Mouse (Mus musculus) cerebellum, postnatal 36 days (tissue): ENCODE measurements around the gene Oaf.

Experiments used
- DNase-seq, 2 experiments: peaks; one replicate each; pipeline ENCODE4 v3.0.0; 2021 to 2022; ENCODE audit warnings: mixed read lengths in 2 of 2

The Oaf gene

GRCm38 (mm10) chr9:43242432-43242831, 2.7 kb upstream of the Oaf start:
- DNase-seq: no peak

GRCm38 (mm10) chr9:43241970-43242369, 2.3 kb upstream of the Oaf start:
- no peak for DNase-seq

GRCm38 (mm10) chr9:43241291-43241690, 1.6 kb upstream of the Oaf start:
- DNase-seq: no peak

GRCm38 (mm10) chr9:43240594-43240900, 836 bp upstream of the Oaf start:
- DNase-seq: no peak

GRCm38 (mm10) chr9:43238631-43239545, 823 bp downstream of the Oaf start:
- no peak for DNase-seq

- no peak for DNase-seq
Measured at GRCm38 (mm10) chr9:43238167-43238566, 1.5 kb downstream of the Oaf start.

GRCm38 (mm10) chr9:43237111-43237775, 2.5 kb downstream of the Oaf start:
- DNase-seq: no peak

GRCm38 (mm10) chr9:43236576-43236975, 3.1 kb downstream of the Oaf start:
- DNase-seq: no peak

GRCm38 (mm10) chr9:43236106-43236505, 3.6 kb downstream of the Oaf start:
- no peak for DNase-seq

GRCm38 (mm10) chr9:43235336-43235735, 4.4 kb downstream of the Oaf start:
- no peak for DNase-seq

GRCm38 (mm10) chr9:43234496-43234895, 5.2 kb downstream of the Oaf start:
- DNase-seq: no peak

GRCm38 (mm10) chr9:43233515-43233914, 6.2 kb downstream of the Oaf start:
- no peak for DNase-seq

GRCm38 (mm10) chr9:43233044-43233443, 6.7 kb downstream of the Oaf start:
- DNase-seq: no peak

GRCm38 (mm10) chr9:43232286-43232685, 7.4 kb downstream of the Oaf start:
- DNase-seq: no peak

GRCm38 (mm10) chr9:43231805-43232204, 7.9 kb downstream of the Oaf start:
- no peak for DNase-seq

GRCm38 (mm10) chr9:43230886-43231285, 8.8 kb downstream of the Oaf start:
- DNase-seq: no peak

GRCm38 (mm10) chr9:43229962-43230361, 9.7 kb downstream of the Oaf start:
- no peak for DNase-seq

- DNase-seq: no peak
Measured at GRCm38 (mm10) chr9:43229398-43229895, 10.3 kb downstream of the Oaf start.

- no peak for DNase-seq
Measured at GRCm38 (mm10) chr9:43228745-43229144, 11.0 kb downstream of the Oaf start.

- DNase-seq: no peak
Measured at GRCm38 (mm10) chr9:43227626-43228025, 12.1 kb downstream of the Oaf start.

- no peak for DNase-seq
Measured at GRCm38 (mm10) chr9:43226573-43227160, 13.0 kb downstream of the Oaf start.

- no peak for DNase-seq
Measured at GRCm38 (mm10) chr9:43225481-43225880, 14.2 kb downstream of the Oaf start.

GRCm38 (mm10) chr9:43224771-43225355, 14.8 kb downstream of the Oaf start:
- DNase-seq: no peak

GRCm38 (mm10) chr9:43222429-43222715, 17.3 kb downstream of the Oaf start:
- DNase-seq: no peak
